Mouse (Mus musculus) limb, embryonic 10.5 days (tissue): ENCODE data around the gene Ube4a. TPM values are rescaled to one million over a fixed set of nuclear protein-coding genes. Genes with fewer than 3 reads are reported as not detected.

Source experiments
- polyA plus RNA-seq: library from polyadenylated mRNA; unstranded; fragments of >200 nt; fragmentation: Nextera tagmentation; extraction: Ambion mirVana; gene quantifications from 2 replicates; pipeline ENCODE4 v1.2.1, GENCODE M21; 2016

Ube4a gene
- polyA plus RNA-seq, 1 experiment from 2014 or later = 24.2 TPM

Other genes with a start within 250 kb of the Ube4a start
- gene Phldb1, start 230.4 kb downstream of the Ube4a start, polyA plus RNA-seq = 37.9 and 55.9 TPM in 2 replicates
- gene Arcn1, start 197.8 kb downstream of the Ube4a start, polyA plus RNA-seq = 172 and 193 TPM in 2 replicates
- gene Ift46, start 197.7 kb downstream of the Ube4a start, polyA plus RNA-seq = 115 and 146 TPM in 2 replicates
- 1.3 and 1.9 TPM in 2 replicates for gene Tmem25, start 166.3 kb downstream of the Ube4a start, polyA plus RNA-seq
- gene Ttc36, start 162.5 kb downstream of the Ube4a start, polyA plus RNA-seq = not detected in 2 replicates
- 13.7 and 14.1 TPM in 2 replicates for gene Kmt2a, start 84.3 kb downstream of the Ube4a start, polyA plus RNA-seq
- 550 and 555 TPM in 2 replicates for gene Atp5l, start 44.9 kb downstream of the Ube4a start, polyA plus RNA-seq
- gene Cd3g, start 14.8 kb upstream of the Ube4a start, polyA plus RNA-seq = not detected in 2 replicates
- gene Cd3d, start 16.2 kb upstream of the Ube4a start, polyA plus RNA-seq = not detected in 2 replicates
- not detected in 2 replicates for gene Cd3e, start 44.0 kb upstream of the Ube4a start, polyA plus RNA-seq
- 12.7 and 13.6 TPM in 2 replicates for gene Mpzl2, start 74.2 kb upstream of the Ube4a start, polyA plus RNA-seq
- gene Mpzl3, start 89.6 kb upstream of the Ube4a start, polyA plus RNA-seq = 4.2 and 4.6 TPM in 2 replicates
- gene Jaml, start 113.6 kb upstream of the Ube4a start, polyA plus RNA-seq = 6.3 and 12.2 TPM in 2 replicates
- 12.0 and 14.1 TPM in 2 replicates for gene Scn2b, start 152.2 kb upstream of the Ube4a start, polyA plus RNA-seq
- 2.0 and 4.1 TPM in 2 replicates for gene Scn4b, start 172.8 kb upstream of the Ube4a start, polyA plus RNA-seq
- not detected in 2 replicates for gene BC049352, start 216.4 kb upstream of the Ube4a start, polyA plus RNA-seq
- gene Tmprss4, start 238.5 kb upstream of the Ube4a start, polyA plus RNA-seq = 0.26 and 0.43 TPM in 2 replicates